Mouse (Mus musculus): ENCODE results near the gene Oas1a. TPM values are rescaled to one million over a fixed set of nuclear protein-coding genes. Genes with fewer than 3 reads are reported as not detected.
"Not testable (repeated sequence)": the region's sequence is repeated elsewhere in the genome, so short reads cannot be mapped to it uniquely, and the experiment has no call there.

The Oas1a gene
- polyA plus RNA-seq, 1 experiment from 2014 or later: 0.96 TPM

DNA sequence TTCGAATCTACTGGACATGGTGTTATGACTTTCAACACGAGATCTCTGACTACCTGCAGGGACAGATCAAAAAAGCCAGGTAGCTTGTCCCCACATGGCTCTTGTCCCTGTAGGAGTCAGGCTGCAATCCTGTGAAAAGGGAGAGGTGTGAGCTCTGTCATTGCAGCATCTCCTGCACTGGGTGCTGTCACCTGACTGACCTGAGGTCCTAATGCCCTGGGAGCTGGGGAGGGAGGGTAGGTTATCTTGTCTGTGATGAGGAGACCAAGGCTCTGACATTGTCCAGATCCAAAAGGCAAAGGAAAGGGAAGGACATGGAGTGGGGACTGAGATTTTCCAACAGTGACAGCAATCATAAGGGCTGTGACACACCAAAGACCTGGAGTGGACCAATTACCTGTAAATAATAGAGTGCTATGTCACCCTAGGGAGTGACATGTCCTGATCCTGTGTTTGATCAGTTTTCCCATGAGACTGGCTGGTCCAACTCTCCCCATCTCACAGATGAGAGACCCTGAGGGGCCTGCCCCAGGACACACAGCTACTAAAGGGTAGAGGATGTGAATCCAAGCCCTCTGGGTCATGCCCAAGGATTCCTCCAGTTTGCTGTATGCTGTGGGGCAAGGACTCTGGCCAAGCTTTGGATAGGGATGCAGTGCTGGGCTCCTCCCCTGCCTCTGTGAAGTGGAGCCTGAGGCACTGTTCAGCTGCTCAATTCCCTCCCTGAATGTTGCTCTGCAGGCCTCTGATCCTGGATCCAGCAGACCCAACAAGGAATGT is 12.0 kb upstream of the Oas1a start:
- not testable (repeated sequence) for H3K27ac ChIP-seq; H3K4me1 ChIP-seq; ATAC-seq (ENCODE audit: low FRiP score); H3K36me3 ChIP-seq; H3K4me2 ChIP-seq (replicated peaks); H3K27me3 ChIP-seq; H3K9ac ChIP-seq; H3K9me3 ChIP-seq (replicated peaks); H3K4me3 ChIP-seq
- 75% methylated on average over 2 of the region's 2 CpGs for WGBS

DNA sequence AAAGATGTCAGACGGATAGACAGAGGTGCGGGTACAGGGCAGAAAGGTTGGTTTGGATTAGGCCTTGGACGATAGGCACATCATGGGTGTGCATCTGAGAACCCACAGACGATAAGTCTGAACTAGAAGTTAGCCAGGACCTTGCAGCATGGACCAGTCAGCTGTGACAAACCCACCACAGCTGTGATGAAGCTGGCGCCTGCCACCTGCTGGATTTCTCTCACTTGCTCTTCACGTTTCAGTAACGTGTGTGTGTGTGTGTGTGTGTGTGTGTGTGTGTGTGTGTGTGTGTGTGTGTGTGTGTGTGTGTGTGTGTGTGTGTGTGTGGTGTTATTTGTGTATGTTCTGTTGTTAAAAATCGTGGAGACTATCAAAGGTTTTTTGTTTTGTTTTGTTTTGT is 6.9 kb upstream of the Oas1a start, which contains the start of gene Oas1d:
Oas1d (plus strand) TSS at position 333 of the 400 bp plus-strand sequence.
- 54% methylated on average over 8 of the region's 8 CpGs for WGBS

GRCm38 (mm10) chr5:120908196-120908920 is 1.0 kb upstream of the Oas1a start:
- 39% methylated on average over 7 of the region's 7 CpGs for WGBS
- Histone ChIP-seq H3K36me3 (no peaks in the 10 kb centered on the region), H3K9ac (no peak overlapping the region), H3K9me3 (replicated peaks) (no peaks in the 10 kb centered on the region), H3K4me2 (replicated peaks) (no peak overlapping the region), H3K27ac (no peak overlapping the region), H3K27me3 (no peaks in the 10 kb centered on the region), H3K4me1 (no peaks in the 10 kb centered on the region), H3K4me3 (no peak overlapping the region)
- no peak for ATAC-seq (ENCODE audit: low FRiP score)

More for the DNA sequence above, 6.9 kb upstream of the Oas1a start, which contains the start of gene Oas1d:
- H3K4me3 ChIP-seq; H3K27ac ChIP-seq; ATAC-seq (ENCODE audit: low FRiP score); H3K9ac ChIP-seq; H3K4me2 ChIP-seq (replicated peaks); H3K9me3 ChIP-seq (replicated peaks); H3K36me3 ChIP-seq; H3K4me1 ChIP-seq; H3K27me3 ChIP-seq: not testable (repeated sequence)

GRCm38 (mm10) chr5:120902056-120902455 is 5.3 kb downstream of the Oas1a start:
- no peaks in the 10 kb centered on the region for H3K4me1 ChIP-seq
- H3K9me3 ChIP-seq (replicated peaks): no peaks in the 10 kb centered on the region
- no peak overlapping the region for H3K4me2 ChIP-seq (replicated peaks)
- no peak overlapping the region for H3K9ac ChIP-seq
- no peak overlapping the region for H3K4me3 ChIP-seq
- no peak overlapping the region for H3K27ac ChIP-seq
- 94% methylated on average over 5 of the region's 5 CpGs for WGBS
- no peak for ATAC-seq (ENCODE audit: low FRiP score)
- H3K27me3 ChIP-seq: no peaks in the 10 kb centered on the region
- no peaks in the 10 kb centered on the region for H3K36me3 ChIP-seq

- Histone ChIP-seq H3K36me3 (no peaks in the 10 kb centered on the region), H3K27me3 (no peaks in the 10 kb centered on the region), H3K27ac (no peak overlapping the region), H3K4me3 (no peak overlapping the region), H3K4me2 (replicated peaks) (no peak overlapping the region), H3K9ac (no peak overlapping the region), H3K4me1 (no peaks in the 10 kb centered on the region), H3K9me3 (replicated peaks) (no peaks in the 10 kb centered on the region)
- ATAC-seq (ENCODE audit: low FRiP score): no peak
- WGBS: 64% methylated on average over 1 of the region's 1 CpGs
Measured at GRCm38 (mm10) chr5:120900666-120901065, 6.7 kb downstream of the Oas1a start.

GRCm38 (mm10) chr5:120898726-120899125 is 8.6 kb downstream of the Oas1a start:
- H3K9ac ChIP-seq: no peak overlapping the region
- no peak for ATAC-seq (ENCODE audit: low FRiP score)

DNA sequence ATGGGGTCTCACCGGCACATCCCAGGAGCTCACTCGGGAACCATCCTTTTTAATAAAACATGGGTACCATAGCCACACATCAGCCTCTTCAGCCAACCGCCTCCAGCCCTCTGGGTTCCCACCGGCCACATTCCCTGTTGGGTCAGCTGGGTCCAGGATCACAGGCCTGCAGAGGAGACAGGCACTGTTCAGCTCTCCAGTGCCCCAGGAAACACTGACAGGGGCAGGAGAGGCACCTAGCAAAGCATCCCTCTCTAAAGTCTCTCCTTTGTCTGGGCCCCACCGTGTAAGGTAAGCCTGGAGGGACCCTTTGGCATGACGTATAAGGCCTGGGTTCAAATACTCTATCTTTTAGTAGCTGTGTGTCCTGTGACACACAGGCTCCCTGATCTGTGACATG is 9.0 kb downstream of the Oas1a start:
- ATAC-seq (ENCODE audit: low FRiP score): no peak
- no peak overlapping the region for H3K4me2 ChIP-seq (replicated peaks)
- no peak overlapping the region for H3K4me3 ChIP-seq
- no peaks in the 10 kb centered on the region for H3K9me3 ChIP-seq (replicated peaks)
- 87% methylated on average over 6 of the region's 6 CpGs for WGBS
- H3K4me1 ChIP-seq: no peaks in the 10 kb centered on the region
- H3K27me3 ChIP-seq: no peaks in the 10 kb centered on the region
- H3K9ac ChIP-seq: no peak overlapping the region
- H3K27ac ChIP-seq: no peak overlapping the region
- no peaks in the 10 kb centered on the region for H3K36me3 ChIP-seq

More at GRCm38 (mm10) chr5:120898726-120899125, 8.6 kb downstream of the Oas1a start:
- H3K9me3 ChIP-seq (replicated peaks): no peaks in the 10 kb centered on the region
- H3K4me2 ChIP-seq (replicated peaks): no peak overlapping the region
- no peak overlapping the region for H3K4me3 ChIP-seq
- H3K36me3 ChIP-seq: no peaks in the 10 kb centered on the region
- no peaks in the 10 kb centered on the region for H3K4me1 ChIP-seq
- no peaks in the 10 kb centered on the region for H3K27me3 ChIP-seq
- H3K27ac ChIP-seq: no peak overlapping the region

- no peak overlapping the region for H3K4me3 ChIP-seq
- H3K27ac ChIP-seq: no peak overlapping the region
- H3K4me1 ChIP-seq: no peaks in the 10 kb centered on the region
- 80% methylated on average over 11 of the region's 11 CpGs for WGBS
- no peak for ATAC-seq (ENCODE audit: low FRiP score)
- H3K27me3 ChIP-seq: no peaks in the 10 kb centered on the region
- no peaks in the 10 kb centered on the region for H3K36me3 ChIP-seq
- no peak overlapping the region for H3K9ac ChIP-seq
- no peak overlapping the region for H3K4me2 ChIP-seq (replicated peaks)
- no peaks in the 10 kb centered on the region for H3K9me3 ChIP-seq (replicated peaks)
Measured at GRCm38 (mm10) chr5:120895231-120895900, 12.0 kb downstream of the Oas1a start.

DNA sequence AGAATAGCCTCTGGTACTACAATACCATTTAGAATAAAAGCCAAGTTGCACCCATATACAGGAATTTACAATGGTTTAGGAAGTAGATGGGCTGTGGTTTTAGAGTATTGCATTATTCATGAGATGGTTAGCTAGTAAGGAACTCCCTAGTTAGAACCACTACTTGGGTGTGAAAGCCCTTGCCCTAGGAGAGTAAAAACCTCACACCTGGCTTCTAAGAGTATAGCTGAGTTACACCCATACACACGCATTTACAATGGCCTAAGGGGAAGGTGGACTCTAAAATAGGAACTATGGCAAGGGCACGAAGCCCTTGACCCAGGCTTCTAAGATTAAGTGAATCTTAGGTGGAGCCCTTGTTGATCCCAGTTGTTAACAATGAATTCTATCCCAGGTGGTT is 12.6 kb downstream of the Oas1a start:
- not testable (repeated sequence) for H3K27ac ChIP-seq; H3K9ac ChIP-seq; H3K9me3 ChIP-seq (replicated peaks); ATAC-seq (ENCODE audit: low FRiP score); H3K36me3 ChIP-seq; H3K4me1 ChIP-seq; H3K4me2 ChIP-seq (replicated peaks); H3K4me3 ChIP-seq; H3K27me3 ChIP-seq
- 87% methylated on average over 2 of the region's 2 CpGs for WGBS

DNA sequence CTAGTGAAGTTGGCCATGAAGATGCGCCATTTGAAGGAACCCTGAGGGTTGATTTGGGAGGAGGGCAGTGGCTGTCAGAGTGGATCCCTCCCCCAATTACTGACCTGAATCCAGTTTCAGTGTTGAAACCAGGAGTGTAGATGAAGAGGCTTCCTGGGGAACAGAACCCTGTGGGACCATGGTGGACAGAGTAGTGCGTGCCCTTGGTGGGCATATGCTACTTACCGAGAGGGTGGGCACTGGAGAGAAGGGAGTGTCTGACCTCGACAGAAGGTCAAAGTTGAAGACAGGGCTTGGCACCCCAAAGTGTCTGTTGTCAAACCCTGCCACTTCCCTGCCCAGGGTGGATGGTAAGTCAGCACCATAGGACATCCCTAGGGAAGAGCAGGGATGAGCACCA is 13.5 kb downstream of the Oas1a start:
- H3K4me1 ChIP-seq; H3K27me3 ChIP-seq; H3K36me3 ChIP-seq; H3K4me2 ChIP-seq (replicated peaks); H3K4me3 ChIP-seq; H3K9ac ChIP-seq; H3K9me3 ChIP-seq (replicated peaks); H3K27ac ChIP-seq; ATAC-seq (ENCODE audit: low FRiP score): not testable (repeated sequence)
- WGBS: 92% methylated on average over 4 of the region's 4 CpGs

GRCm38 (mm10) chr5:120892243-120892660 is 15.1 kb downstream of the Oas1a start:
- Histone ChIP-seq H3K27me3 (no peaks in the 10 kb centered on the region), H3K27ac (no peak overlapping the region), H3K4me1 (no peaks in the 10 kb centered on the region), H3K36me3 (no peaks in the 10 kb centered on the region), H3K4me3 (no peak overlapping the region), H3K9ac (no peak overlapping the region), H3K9me3 (replicated peaks) (no peaks in the 10 kb centered on the region), H3K4me2 (replicated peaks) (no peak overlapping the region)
- WGBS: 51% methylated on average over 2 of the region's 2 CpGs
- ATAC-seq (ENCODE audit: low FRiP score): no peak

- H3K4me3 ChIP-seq; H3K27ac ChIP-seq; H3K27me3 ChIP-seq; H3K4me1 ChIP-seq; H3K9me3 ChIP-seq (replicated peaks); ATAC-seq (ENCODE audit: low FRiP score); H3K9ac ChIP-seq; H3K36me3 ChIP-seq; H3K4me2 ChIP-seq (replicated peaks): not testable (repeated sequence)
- 69% methylated on average over 2 of the region's 2 CpGs for WGBS
Measured at GRCm38 (mm10) chr5:120891566-120892242, 15.6 kb downstream of the Oas1a start.
